Mouse (Mus musculus) kidney, adult 11 months (tissue): ENCODE data around the gene H3f3b.
"Not testable (repeated sequence)": the region's sequence is repeated elsewhere in the genome, so short reads cannot be mapped to it uniquely, and the experiment has no call there.

ENCODE experiments used
- DNase-seq: peaks from one replicate; pipeline ENCODE4 v3.0.0; 2022

H3f3b gene

DNA sequence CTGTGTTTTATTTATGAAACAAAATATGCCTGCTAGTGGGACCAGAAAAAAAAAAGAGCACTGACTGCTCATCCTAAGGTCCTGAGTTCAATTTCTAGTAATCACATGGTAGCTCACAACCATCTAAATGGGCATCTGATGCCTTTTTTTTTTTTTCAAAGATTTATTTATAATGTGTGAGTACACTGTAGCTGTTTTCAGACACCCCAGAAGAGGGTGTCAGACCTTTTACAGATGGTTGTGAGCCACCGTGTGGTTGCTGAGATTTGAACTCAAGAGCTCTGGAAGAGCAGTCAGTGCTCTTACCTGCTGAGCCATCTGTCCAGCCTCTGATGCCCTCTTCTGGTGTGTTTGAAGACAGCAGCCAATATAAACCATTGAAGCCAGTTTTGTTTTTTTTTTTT is 7.2 kb downstream of the H3f3b start:
- DNase-seq, result no peak

DNA sequence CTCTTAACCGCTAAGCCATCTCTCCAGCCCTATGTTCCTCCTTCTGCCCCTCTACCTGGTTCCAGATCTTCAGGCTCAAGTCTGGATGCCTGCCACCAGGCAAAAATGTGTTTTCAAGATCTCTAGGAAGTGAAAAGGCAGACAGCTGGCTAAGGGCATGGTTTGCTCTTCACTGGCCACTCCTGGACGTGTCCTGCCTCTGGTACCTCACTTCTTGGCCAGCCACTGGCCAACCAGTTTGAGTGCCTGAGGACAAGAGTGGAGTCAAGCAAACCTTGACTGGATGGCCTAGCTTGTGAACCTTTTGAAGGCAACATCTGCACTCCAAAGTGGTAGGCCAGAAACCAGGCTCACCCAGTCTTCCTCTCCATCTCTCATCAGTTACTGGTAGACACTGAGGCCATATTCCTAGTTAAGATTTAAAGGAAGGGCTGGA is 7.8 kb downstream of the H3f3b start:
- no peak for DNase-seq

DNA sequence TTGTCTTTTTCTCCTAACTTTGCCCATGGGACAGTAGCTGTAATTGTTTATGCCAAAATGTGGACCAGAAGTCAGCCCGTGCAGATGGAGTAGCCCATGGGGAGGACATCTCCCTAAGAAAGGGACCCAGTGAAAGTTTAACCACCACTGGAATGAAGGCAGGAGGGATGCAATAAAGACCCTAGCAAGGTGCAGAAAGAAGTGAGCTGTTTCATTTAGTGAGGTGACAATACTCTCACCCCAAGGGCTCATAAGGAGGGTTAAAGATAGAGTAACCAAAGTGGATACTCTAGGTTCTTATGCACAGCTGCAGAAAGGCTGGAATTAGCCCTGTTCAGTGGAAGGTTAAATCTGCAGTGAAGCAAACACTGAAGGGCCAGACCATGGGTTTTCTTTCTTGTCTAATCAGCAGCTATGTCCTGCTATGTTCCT is 8.4 kb downstream of the H3f3b start:
- no peak for DNase-seq

DNA sequence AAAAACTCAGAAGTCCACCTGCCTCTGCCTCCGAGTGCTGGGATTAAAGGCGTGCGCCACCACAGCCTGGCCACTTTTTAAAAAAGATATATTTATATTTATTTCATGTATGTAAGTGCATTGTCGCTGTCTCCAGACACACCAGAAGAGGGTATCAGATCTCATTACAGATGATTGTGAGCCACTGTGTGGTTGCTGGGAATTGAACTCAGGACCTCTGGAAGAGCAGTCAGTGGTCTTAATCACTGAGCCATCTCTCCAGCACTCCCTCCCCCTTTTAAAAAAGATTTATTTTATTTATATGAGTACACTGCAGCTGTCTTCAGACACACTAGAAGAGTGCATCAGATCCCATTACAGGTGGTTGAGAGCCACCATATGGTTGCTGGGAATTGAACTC is 8.9 kb downstream of the H3f3b start:
- not testable (repeated sequence) for DNase-seq

DNA sequence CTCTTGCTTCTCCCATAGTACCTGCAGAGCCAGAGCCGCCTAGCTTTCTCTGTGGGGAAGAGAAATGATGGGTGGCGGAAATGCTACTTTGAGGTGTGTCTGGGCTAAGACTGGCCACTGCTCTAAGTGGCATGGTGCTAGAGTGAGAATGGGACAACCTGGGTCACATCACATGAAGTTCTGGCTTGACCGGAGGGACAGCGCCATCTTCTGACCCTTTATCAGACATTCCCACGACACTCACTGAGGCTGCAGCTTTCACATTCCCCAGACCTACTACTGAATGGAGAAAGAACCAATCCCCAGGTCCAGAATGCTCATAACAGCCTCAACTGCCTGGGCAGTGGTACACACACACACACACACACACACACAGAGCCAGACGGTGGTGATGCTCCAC is 9.7 kb downstream of the H3f3b start:
- DNase-seq, result peak; percentile 52

DNA sequence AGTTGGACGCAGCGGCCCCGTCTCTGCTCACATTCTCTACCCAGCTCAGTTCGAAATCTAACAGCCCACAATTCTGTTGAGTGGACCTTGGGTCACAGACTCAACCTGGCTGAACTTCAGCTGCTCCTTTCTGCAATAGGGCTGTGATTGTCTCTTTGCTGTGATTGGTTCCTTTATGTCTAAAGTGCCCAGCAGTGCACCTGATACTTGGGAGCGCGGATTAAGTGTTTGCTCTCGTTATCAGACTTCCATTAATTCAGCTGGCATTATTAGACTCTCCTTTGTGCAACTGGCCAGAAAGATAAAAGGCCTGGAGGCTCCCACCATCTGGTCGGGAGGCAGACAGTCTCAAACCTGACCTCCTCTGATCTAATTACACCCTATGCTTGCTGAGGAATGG is 12.9 kb downstream of the H3f3b start:
- no peak for DNase-seq

DNA sequence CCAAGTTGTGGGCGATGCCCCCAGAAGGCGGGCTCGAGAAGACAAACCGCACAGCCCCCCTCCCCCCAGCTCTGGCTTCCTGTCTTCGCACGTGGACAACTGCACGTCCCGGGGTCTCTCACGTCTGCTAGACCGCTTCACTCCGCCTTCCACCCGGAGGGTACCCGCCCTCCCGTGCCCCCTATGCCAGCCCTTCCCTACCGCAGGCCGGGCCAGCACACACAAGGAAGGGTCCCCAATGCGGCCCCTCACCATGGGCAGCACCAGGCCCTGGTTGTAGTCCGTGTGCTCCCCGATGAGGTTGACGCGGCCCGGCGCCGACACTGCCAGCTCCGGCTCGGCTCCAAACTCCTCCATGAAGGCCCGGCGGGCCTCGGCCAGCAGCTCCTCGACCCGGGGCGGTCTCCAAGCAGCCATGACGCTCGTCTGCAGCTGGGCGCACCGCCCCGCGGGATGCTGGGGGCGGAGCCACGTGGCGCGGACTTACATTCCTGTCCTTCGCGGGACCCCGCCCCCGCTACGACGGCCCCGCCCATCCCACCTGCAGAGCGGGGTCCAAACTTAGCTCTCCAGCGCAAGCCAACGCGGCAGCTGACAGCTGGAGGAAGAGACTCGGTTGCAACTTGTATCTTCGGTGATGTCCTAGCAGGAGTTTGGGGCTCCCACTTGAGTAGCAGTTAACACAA is 15.4 kb downstream of the H3f3b start, which contains the start of gene Galk1:
Gene Galk1 (minus strand): TSS at position 458 of the 686 bp plus-strand sequence.
- DNase-seq, result peak; percentile 94

DNA sequence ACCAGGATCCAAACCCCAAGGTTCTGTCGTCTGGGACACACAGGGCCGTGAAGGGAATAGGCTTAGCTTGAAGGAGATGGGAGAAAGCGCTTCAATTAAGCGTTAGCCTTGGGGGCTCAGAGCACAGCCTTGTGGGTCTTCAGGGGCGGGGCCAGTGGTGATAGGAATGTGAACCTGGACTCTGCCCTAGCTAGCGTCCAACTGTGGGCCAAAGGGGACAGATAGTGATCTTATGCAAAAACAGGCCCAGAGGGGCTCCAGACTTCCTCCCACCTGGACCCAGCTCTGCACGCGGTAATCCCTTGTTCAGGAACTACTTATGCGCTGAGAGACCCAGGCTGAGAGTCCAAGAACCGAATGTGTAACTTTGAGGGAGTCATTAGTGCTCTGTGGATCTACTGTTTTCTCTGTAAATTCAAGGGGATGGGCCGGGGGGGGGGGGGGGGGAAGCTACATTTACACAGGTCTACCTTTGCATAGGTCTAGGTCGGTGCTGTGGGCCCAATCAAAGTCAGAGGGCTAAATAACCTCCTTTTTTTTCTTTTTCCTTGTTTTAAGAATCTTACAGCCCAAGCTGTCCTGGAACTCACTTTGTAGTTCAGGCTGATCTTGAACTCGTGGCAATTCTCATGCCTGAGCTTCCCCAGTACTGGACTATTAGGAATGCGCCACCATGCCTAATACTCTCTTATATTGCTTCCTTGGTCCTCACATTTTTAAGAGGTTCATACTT is 16.1 kb downstream of the H3f3b start:
- no peak for DNase-seq

DNA sequence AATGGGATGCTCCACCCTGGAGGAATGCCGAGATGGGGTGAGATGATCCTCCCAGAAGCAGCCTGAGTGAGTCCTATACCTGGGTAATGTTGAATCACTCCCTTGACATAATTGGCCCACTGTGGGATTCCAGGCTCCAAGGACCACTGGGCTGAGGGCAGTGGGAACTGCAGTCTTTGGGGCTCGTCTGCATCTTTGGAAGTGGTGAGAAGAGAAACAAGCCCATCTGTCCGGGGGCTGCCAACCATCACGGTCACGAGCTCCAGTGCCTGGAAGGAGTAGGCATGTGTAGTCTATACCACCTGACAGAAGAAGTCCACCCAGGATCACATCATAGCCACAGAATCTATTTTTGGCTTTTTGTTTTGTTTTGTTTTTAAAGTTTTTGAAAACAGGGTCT is 16.8 kb downstream of the H3f3b start:
- no peak for DNase-seq

DNA sequence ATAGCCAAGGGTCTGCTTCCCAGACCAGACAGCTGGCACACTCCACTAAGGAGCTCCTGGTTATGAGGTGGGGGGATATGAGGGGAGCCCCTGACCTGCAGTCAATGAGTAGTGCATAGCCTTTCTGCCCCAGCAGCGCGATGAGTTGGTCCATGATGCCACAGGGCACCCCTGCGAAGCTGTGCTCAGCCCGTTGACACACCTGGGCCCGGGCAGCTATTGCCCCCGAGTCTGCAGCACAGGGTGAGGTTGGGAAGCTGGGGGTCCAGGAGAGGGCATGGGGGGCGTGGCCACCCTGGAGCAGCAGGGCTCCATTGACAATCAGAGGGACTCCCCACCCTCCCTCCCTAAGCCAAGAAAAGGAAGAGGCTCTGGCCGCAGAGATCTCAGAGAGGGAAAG is 17.6 kb downstream of the H3f3b start:
- DNase-seq, result no peak

DNA sequence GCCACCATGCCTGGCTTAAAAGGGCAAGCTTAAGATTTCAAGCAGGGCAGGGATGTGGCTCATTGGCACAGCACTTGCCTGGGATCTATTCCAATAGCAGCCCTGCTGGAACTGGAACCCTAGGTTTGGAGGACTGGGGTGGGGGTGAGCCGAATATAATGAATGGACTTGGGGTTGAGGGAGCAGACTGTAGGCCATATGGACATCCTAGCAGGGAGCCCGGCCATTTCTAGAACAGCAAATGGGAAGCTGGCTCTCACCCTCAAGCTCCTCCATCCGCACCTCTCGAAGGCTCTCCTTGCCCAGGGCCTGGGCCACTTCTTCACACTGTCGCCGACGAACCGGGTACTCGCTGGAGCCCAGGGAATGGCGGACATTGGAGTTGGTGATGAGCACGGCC is 18.1 kb downstream of the H3f3b start:
- DNase-seq, result no peak

DNA sequence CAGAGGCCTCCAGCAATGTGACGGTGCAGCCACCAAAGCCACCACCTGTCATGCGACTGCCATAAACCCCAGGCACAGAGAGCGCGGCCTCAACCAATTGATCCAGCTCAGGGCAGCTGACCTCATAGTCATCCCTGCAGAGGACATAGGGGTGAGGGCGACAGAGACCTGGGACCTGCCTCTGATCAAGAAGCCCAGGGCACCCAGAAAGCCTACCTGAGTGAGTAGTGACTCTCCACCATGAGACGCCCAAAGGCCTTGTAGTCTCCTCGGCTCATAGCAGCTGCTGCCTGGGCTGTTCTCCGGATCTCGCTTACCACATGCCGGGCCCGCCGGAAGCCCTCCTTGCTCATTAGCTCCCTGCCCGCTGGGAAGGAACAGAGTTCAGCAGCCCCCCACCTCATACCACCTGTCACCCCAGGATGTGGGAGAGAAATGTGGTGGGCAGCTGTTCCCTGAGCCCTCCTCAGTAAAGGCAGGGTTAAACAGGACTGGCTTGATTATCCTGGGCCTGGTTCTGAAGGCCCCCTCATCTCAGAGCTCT is 18.9 kb downstream of the H3f3b start:
- no peak for DNase-seq

DNA sequence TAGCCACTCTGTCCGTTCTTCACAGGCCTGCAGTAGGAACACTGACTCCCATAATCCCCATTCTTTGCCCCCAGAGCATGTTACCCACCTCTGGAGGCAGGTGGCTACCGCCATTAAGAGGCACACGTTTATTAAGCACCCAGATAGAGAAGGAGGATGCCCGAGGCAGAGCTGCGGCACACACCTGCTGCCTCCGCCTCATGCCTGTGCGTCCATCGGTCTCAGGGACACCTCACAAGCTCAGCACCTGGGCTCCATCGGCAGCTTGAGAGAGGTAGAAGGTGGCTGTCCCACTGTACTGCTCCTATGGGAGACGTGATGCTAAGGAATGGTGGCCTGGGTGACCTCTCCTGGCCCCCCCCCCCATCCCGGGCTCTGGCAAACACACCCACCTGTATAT is 19.4 kb downstream of the H3f3b start:
- no peak for DNase-seq

DNA sequence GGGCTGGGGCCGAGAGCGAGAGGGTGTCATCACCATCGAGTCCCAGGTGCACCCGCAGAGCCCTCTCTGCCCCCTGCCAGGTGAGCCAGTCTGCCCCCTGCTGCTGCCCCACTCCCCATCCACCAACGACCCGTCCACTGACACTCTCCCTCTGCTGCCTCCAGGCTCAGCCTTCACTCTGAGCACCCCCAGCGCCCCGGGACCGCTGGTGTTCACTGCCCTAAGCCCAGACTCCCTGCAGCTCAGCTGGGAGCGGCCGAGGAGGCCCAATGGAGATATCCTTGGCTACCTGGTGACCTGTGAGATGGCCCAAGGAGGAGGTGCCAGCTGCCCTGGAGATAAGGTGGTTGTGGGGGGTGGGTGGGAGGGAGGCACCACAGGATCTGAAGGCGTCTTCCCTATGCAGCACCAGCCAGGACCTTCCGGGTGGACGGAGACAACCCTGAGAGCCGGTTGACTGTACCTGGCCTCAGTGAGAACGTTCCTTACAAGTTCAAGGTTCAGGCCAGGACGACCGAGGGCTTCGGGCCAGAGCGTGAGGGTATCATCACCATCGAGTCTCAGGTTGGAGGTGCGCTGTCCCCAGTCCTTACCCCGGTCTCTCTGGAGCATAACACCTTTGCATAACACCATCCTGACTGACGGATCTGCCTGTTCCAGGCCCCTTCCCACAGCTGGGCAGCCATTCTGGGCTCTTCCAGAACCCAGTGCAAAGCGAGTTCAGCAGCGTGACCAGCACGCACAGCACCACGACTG is 20.5 kb downstream of the H3f3b start:
- DNase-seq, result no peak

DNA sequence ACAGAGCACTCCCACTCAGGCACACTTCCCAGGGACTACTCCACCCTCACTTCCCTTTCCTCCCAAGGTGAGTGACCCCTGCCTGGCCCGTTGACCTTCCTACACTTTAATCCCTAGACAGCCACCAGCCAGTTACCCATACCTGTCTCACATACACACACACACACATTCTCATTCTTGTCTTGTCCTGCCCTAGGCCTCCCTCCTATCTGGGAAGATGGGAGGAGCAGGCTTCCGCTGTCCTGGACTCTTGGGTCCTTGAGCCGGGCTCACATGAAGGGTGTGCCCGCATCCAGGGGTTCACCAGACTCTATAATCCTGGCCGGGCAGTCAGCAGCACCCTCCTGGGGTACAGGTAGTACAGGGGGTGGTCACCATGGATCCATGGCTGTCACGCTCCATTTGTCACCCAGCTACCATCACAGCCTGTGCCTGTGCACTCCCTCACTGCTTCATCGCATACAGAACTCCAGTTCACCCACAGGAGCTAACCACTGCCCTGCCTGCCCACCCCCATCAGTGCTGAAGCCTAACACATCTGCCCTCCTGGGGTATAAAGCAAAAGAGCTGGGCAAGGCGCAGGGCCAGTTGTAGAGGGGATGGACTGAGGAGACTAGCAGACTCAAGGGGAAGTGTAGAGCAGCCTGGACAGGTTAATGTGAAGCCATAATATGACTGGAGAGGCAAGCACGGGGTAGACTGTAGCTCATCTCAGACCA is 21.9 kb downstream of the H3f3b start:
- no peak for DNase-seq

DNA sequence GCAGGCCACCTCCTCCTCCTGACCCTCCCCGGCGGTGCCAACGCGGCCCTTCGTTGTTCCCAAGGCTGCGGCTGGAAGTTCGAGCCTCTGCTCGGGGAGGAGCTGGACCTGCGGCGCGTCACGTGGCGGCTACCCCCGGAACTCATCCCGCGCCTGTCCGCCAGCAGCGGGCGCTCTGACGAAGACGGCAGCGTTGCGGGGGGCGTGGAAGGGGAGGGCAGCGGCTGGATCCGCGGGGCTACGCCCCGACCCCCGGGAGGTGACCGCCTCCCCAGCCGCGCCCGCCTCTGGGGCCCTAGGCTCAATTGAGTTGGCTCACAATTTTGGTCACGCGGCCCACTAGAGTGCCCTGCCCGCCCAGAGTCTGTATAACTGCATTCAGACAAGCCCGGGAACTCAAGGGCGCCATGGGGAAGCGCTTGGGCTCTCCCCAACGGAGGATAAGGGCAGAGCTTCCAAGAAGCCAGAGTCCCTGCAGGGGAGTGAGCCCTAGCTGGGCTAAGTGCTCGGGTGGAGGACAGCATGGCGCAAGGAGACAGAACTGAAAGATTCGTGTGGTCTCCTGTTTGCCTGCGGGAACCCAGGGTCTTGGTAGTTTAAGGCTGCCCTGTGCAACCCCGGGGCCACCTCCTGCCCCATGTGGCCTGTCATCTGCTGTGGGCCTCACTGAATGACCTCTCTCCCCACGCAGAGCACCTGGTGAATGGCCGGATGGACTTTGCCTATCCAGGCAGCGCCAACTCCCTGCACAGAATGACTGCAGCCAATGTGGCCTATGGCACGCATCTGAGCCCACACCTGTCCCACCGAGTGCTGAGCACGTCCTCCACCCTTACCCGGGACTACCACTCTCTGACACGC is 22.7 kb downstream of the H3f3b start:
- peak; percentile 55 for DNase-seq

DNA sequence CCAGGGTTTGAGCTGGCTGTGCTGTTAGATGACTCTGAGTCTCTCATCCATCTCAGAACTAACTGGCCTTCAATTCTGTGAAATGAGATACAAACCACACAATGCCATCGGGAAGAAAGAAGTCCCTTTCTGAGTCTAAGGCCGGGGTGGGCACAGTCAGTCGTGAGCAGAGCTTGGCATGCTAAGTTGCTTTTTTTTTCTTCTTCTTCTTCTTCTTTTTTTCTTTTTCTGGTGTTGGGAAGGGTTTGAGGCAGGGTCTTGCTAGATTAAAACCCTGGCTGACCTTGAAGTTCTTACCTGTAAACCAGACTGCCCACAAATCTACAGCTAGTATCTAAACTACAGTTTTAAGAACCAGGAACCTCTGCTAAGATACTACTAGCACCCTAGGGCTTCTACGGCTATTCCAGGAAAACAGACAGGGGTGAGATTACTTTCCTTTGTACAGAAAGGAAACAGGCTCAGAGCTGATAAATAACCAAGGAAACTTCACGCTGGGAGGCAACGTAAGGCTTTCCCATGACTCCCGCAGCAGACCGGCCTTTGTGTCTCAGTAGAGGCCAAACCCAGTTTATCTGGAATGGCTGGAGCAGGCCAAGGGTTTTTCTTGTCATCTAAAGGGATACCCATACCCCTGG is 23.5 kb downstream of the H3f3b start:
- DNase-seq, result no peak

DNA sequence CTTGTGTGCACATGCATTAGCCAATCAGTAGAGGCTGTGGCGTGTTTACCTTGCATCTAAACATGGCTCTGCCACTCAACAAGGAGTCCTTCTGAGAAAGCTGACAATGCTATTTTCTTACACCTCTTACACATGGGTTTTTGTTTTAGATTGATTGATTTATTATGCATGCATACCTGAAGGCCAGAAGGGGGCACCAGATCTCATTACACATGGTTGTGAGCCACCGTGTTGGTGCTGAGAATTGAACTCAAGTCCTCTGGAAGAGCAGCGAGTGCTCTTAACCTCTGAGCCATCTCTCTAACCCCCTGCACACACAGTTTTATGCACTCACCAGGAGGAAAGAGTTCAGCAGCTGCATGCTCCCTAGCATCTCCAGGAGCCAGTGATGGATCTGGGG is 24.9 kb downstream of the H3f3b start:
- no peak for DNase-seq

DNA sequence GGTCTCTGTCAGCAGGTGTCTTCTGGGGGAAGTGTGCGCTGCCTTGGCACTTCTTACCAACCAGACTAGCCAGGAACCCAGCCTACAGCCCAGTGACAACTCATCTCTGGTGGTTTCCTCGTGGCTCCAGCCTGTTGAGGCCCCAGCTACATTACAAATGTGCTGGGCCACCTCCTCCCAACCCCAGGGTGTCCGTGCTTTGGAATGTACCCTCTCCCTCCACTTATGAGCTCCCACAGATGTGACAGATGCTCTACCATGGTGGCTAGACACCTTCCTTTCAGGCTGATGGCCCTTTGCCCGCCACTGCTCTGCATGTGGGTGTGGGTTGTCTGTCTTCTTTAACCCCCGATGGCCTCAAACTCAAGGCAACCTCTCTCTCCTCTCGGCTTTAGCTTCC is 26.0 kb downstream of the H3f3b start:
- DNase-seq, result no peak

DNA sequence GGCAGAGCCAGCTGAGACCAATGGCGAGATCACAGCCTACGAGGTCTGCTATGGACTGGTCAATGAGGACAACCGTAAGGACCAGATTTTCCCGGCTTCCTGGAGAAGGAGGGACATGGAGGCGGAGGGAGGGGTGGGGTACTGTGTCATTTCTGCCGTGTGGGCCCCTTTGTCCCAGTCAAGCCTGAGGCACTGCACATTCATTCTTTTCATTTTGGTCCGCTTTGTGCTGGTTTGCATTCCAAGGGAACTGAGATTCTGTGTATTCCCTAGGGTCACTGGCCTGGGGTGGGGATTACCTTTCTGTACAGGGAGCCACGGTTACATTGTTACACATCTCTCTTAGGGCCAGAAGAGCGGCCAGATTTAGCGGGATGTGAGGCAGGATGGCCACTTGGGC is 27.2 kb downstream of the H3f3b start:
- no peak for DNase-seq

DNA sequence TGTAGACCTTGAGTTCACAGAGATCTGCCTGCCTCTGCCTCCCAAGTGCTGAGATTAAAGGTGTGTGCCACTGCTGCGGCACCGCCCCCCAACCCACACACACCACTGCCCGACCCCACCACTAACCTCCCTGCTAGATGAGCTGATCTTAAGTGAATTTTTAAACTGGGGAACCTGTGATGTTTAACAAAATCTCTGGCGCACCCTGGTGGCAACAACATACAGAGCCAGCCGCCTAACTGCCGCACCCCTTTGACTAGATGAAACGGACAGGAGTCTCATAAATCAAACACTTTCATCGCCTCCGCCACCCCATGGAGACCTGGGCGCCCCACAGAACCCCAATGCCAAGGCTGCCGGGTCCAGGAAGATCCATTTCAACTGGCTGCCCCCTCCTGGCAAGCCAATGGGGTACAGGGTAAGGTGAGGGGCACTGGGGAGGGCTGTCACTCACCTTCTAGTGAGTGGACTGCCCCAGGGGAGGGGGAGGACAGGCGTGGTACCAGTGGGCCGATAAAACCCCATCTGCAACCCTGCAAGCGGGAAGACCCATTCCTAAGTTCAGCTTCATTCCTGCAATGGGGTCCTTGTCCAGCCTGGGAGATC is 28.1 kb downstream of the H3f3b start:
- DNase-seq, result peak; percentile 72
